Mouse (Mus musculus) ES-E14 (cell line): ENCODE results near the gene Tshz2.

Source experiments
- CHD2 ChIP-seq: IDR thresholded peaks from 2 replicates; pipeline ENCODE4 v1.6.1; 2014; ENCODE audit warnings: mild to moderate bottlenecking, low read depth, low read length, inconsistent platforms
- HCFC1 ChIP-seq: IDR thresholded peaks from 2 replicates; pipeline ENCODE4 v1.6.1; 2012; ENCODE audit warnings: low read length, inconsistent platforms, borderline replicate concordance; ENCODE audit not compliant: insufficient read depth
- ZNF384 ChIP-seq: IDR thresholded peaks from 2 replicates; pipeline ENCODE4 v1.6.1; 2012; ENCODE audit warnings: low read depth, low read length, inconsistent platforms

DNA sequence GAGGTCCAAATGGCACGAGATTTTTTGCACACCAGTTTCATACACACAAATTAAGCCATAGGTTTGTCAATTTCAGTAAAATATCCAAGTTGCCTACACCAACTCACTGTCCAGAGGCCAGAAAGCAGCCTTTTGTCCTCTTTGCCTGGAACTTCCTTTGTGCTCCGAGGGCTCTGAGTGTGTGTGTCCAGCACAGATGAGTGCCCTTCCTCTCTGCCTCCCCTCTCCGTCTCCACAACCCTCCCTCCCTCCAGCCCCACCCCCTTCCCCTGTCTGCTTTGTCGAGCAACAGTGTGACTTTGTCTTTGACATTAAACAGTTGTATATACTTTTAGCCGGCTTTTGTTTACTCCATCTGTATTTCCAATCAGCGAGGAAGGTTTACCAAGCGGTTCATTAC, 201.8 kb downstream of the Tshz2 start:
- TF ChIP-seq HCFC1, result no peak
- TF ChIP-seq CHD2, result no peak
- TF ChIP-seq ZNF384, result no peak
